Mouse (Mus musculus): ENCODE data around the gene Vps8. TPM values are rescaled to one million over a fixed set of nuclear protein-coding genes. Genes with fewer than 3 reads are reported as not detected.

Vps8 gene
- polyA plus RNA-seq, 1 experiment from 2014 or later: 33.1 TPM

GRCm38 (mm10) chr16:21537312-21537711 is 114.4 kb downstream of the Vps8 start:
- H3K4me2 ChIP-seq (ENCODE audit: low read length): no peak overlapping the region
- H3K27me3 ChIP-seq (replicated peaks; ENCODE audit: control insufficient read depth, insufficient read depth, low read length): no peaks in the 10 kb centered on the region
- H3K36me3 ChIP-seq (ENCODE audit: control insufficient read depth, insufficient read depth, low read length): no peaks in the 10 kb centered on the region; the same call in 1 of the 2 replicates
- ATAC-seq: no peak
- H3K9me3 ChIP-seq (ENCODE audit: control insufficient read depth, low read length): no peaks in the 10 kb centered on the region
- H3K27ac ChIP-seq (ENCODE audit: low read depth, low read length): no peak overlapping the region
- no peak overlapping the region for H3K4me3 ChIP-seq (ENCODE audit: low read length)
- H3K9ac ChIP-seq (ENCODE audit: low read depth, low read length): no peak overlapping the region
- WGBS: 68% methylated on average over 3 of the region's 3 CpGs
- no peaks in the 10 kb centered on the region for H3K4me1 ChIP-seq (ENCODE audit: control insufficient read depth, insufficient read depth, low read depth, low read length)

- 45% methylated on average over 2 of the region's 2 CpGs for WGBS
- Histone ChIP-seq H3K4me3 (ENCODE audit: low read length) (no peak overlapping the region), H3K4me2 (ENCODE audit: low read length) (no peak overlapping the region), H3K4me1 (ENCODE audit: control insufficient read depth, insufficient read depth, low read depth, low read length) (no peaks in the 10 kb centered on the region), H3K27me3 (replicated peaks; ENCODE audit: control insufficient read depth, insufficient read depth, low read length) (no peaks in the 10 kb centered on the region), H3K9me3 (ENCODE audit: control insufficient read depth, low read length) (no peaks in the 10 kb centered on the region), H3K36me3 (ENCODE audit: control insufficient read depth, insufficient read depth, low read length) (peaks cover 3% of the 10 kb centered on the region), H3K27ac (ENCODE audit: low read depth, low read length) (no peak overlapping the region), H3K9ac (ENCODE audit: low read depth, low read length) (no peak overlapping the region)
- no peak for ATAC-seq
Measured at GRCm38 (mm10) chr16:21538889-21539288, 116.0 kb downstream of the Vps8 start.

- Histone ChIP-seq H3K27me3 (replicated peaks; ENCODE audit: control insufficient read depth, insufficient read depth, low read length) (no peaks in the 10 kb centered on the region), H3K36me3 (ENCODE audit: control insufficient read depth, insufficient read depth, low read length) (peaks cover 8% of the 10 kb centered on the region), H3K4me2 (ENCODE audit: low read length) (no peak overlapping the region), H3K4me1 (ENCODE audit: control insufficient read depth, insufficient read depth, low read depth, low read length) (no peaks in the 10 kb centered on the region), H3K9ac (ENCODE audit: low read depth, low read length) (no peak overlapping the region), H3K27ac (ENCODE audit: low read depth, low read length) (no peak overlapping the region), H3K9me3 (ENCODE audit: control insufficient read depth, low read length) (no peaks in the 10 kb centered on the region), H3K4me3 (ENCODE audit: low read length) (no peak overlapping the region)
- no peak for ATAC-seq
- WGBS: 52% methylated on average over 1 of the region's 1 CpGs
Measured at GRCm38 (mm10) chr16:21542559-21542958, 119.6 kb downstream of the Vps8 start.

- ATAC-seq: no peak
- no peaks in the 10 kb centered on the region for H3K27me3 ChIP-seq (replicated peaks; ENCODE audit: control insufficient read depth, insufficient read depth, low read length)
- H3K4me2 ChIP-seq (ENCODE audit: low read length): no peak overlapping the region
- H3K4me3 ChIP-seq (ENCODE audit: low read length): no peak overlapping the region
- no peaks in the 10 kb centered on the region for H3K4me1 ChIP-seq (ENCODE audit: control insufficient read depth, insufficient read depth, low read depth, low read length)
- H3K36me3 ChIP-seq (ENCODE audit: control insufficient read depth, insufficient read depth, low read length): peaks cover 8% of the 10 kb centered on the region
- WGBS: 80% methylated on average over 5 of the region's 5 CpGs
- no peak overlapping the region for H3K27ac ChIP-seq (ENCODE audit: low read depth, low read length)
- no peak overlapping the region for H3K9ac ChIP-seq (ENCODE audit: low read depth, low read length)
- H3K9me3 ChIP-seq (ENCODE audit: control insufficient read depth, low read length): no peaks in the 10 kb centered on the region
Measured at GRCm38 (mm10) chr16:21547446-21547845, 124.5 kb downstream of the Vps8 start.

GRCm38 (mm10) chr16:21549751-21550150 is 126.8 kb downstream of the Vps8 start:
- Histone ChIP-seq H3K4me3 (ENCODE audit: low read length) (no peak overlapping the region), H3K27me3 (replicated peaks; ENCODE audit: control insufficient read depth, insufficient read depth, low read length) (no peaks in the 10 kb centered on the region), H3K9ac (ENCODE audit: low read depth, low read length) (no peak overlapping the region), H3K9me3 (ENCODE audit: control insufficient read depth, low read length) (no peaks in the 10 kb centered on the region), H3K4me1 (ENCODE audit: control insufficient read depth, insufficient read depth, low read depth, low read length) (no peaks in the 10 kb centered on the region), H3K4me2 (ENCODE audit: low read length) (no peak overlapping the region), H3K27ac (ENCODE audit: low read depth, low read length) (no peak overlapping the region; the same call in 1 of the 2 replicates), H3K36me3 (ENCODE audit: control insufficient read depth, insufficient read depth, low read length) (peaks cover 5% of the 10 kb centered on the region; the same call in 1 of the 2 replicates)
- WGBS: 76% methylated on average over 4 of the region's 4 CpGs
- ATAC-seq: no peak

GRCm38 (mm10) chr16:21550453-21550852 is 127.5 kb downstream of the Vps8 start:
- H3K4me3 ChIP-seq (ENCODE audit: low read length): no peak overlapping the region
- WGBS: 60% methylated on average over 7 of the region's 7 CpGs
- no peaks in the 10 kb centered on the region for H3K27me3 ChIP-seq (replicated peaks; ENCODE audit: control insufficient read depth, insufficient read depth, low read length)
- 0 out of 2 replicates have a peak overlapping the region, but pooled peaks have one; percentile 1 for H3K27ac ChIP-seq (ENCODE audit: low read depth, low read length)
- no peak overlapping the region for H3K9ac ChIP-seq (ENCODE audit: low read depth, low read length)
- no peak overlapping the region for H3K4me2 ChIP-seq (ENCODE audit: low read length)
- no peaks in the 10 kb centered on the region for H3K9me3 ChIP-seq (ENCODE audit: control insufficient read depth, low read length)
- H3K4me1 ChIP-seq (ENCODE audit: control insufficient read depth, insufficient read depth, low read depth, low read length): no peaks in the 10 kb centered on the region
- ATAC-seq: peak; percentile 71; the same call in 1 of the 2 replicates
- peaks cover under 1% of the 10 kb centered on the region; the same call in 1 of the 2 replicates for H3K36me3 ChIP-seq (ENCODE audit: control insufficient read depth, insufficient read depth, low read length)

- no peaks in the 10 kb centered on the region; the same call in 1 of the 2 replicates for H3K36me3 ChIP-seq (ENCODE audit: control insufficient read depth, insufficient read depth, low read length)
- H3K27ac ChIP-seq (ENCODE audit: low read depth, low read length): no peak overlapping the region
- no peak overlapping the region for H3K9ac ChIP-seq (ENCODE audit: low read depth, low read length)
- H3K4me2 ChIP-seq (ENCODE audit: low read length): no peak overlapping the region
- no peak overlapping the region for H3K4me3 ChIP-seq (ENCODE audit: low read length)
- H3K4me1 ChIP-seq (ENCODE audit: control insufficient read depth, insufficient read depth, low read depth, low read length): no peaks in the 10 kb centered on the region
- WGBS: 83% methylated on average over 3 of the region's 3 CpGs
- ATAC-seq: no peak
- H3K9me3 ChIP-seq (ENCODE audit: control insufficient read depth, low read length): no peaks in the 10 kb centered on the region
- no peaks in the 10 kb centered on the region for H3K27me3 ChIP-seq (replicated peaks; ENCODE audit: control insufficient read depth, insufficient read depth, low read length)
Measured at GRCm38 (mm10) chr16:21553506-21553905, 130.6 kb downstream of the Vps8 start.

GRCm38 (mm10) chr16:21562625-21563300 is 139.8 kb downstream of the Vps8 start:
- H3K4me3 ChIP-seq (ENCODE audit: low read length): no peak overlapping the region
- H3K4me2 ChIP-seq (ENCODE audit: low read length): no peak overlapping the region
- H3K27ac ChIP-seq (ENCODE audit: low read depth, low read length): no peak overlapping the region
- H3K9me3 ChIP-seq (ENCODE audit: control insufficient read depth, low read length): no peaks in the 10 kb centered on the region
- peaks cover 3% of the 10 kb centered on the region; the same call in 1 of the 2 replicates for H3K36me3 ChIP-seq (ENCODE audit: control insufficient read depth, insufficient read depth, low read length)
- no peak overlapping the region for H3K9ac ChIP-seq (ENCODE audit: low read depth, low read length)
- H3K27me3 ChIP-seq (replicated peaks; ENCODE audit: control insufficient read depth, insufficient read depth, low read length): no peaks in the 10 kb centered on the region
- H3K4me1 ChIP-seq (ENCODE audit: control insufficient read depth, insufficient read depth, low read depth, low read length): no peaks in the 10 kb centered on the region
- ATAC-seq: no peak
- 91% methylated on average over 3 of the region's 3 CpGs for WGBS

GRCm38 (mm10) chr16:21563322-21563721 is 140.4 kb downstream of the Vps8 start:
- H3K27ac ChIP-seq (ENCODE audit: low read depth, low read length): no peak overlapping the region
- H3K9me3 ChIP-seq (ENCODE audit: control insufficient read depth, low read length): no peaks in the 10 kb centered on the region
- peaks cover 5% of the 10 kb centered on the region for H3K36me3 ChIP-seq (ENCODE audit: control insufficient read depth, insufficient read depth, low read length)
- 85% methylated on average over 6 of the region's 6 CpGs for WGBS
- H3K4me3 ChIP-seq (ENCODE audit: low read length): no peak overlapping the region
- no peaks in the 10 kb centered on the region for H3K27me3 ChIP-seq (replicated peaks; ENCODE audit: control insufficient read depth, insufficient read depth, low read length)
- no peak overlapping the region for H3K4me2 ChIP-seq (ENCODE audit: low read length)
- H3K4me1 ChIP-seq (ENCODE audit: control insufficient read depth, insufficient read depth, low read depth, low read length): no peaks in the 10 kb centered on the region
- no peak overlapping the region for H3K9ac ChIP-seq (ENCODE audit: low read depth, low read length)
- ATAC-seq: no peak

Data from hindbrain, embryonic 16.5 days (tissue).